Mouse (Mus musculus) testis, adult 2 months (tissue): ENCODE measurements around the gene Acot6. TPM values are rescaled to one million over a fixed set of nuclear protein-coding genes. Genes with fewer than 3 reads are reported as not detected.

Source experiments
- H3K27ac ChIP-seq: fragments of 200-500 bp; 2 replicates; pipeline ENCODE4 v1.5.1; 2012; ENCODE audit warnings: low read depth, low read length; ENCODE audit not compliant: control insufficient read depth, insufficient read depth
- H3K27me3 ChIP-seq: fragments of 200-500 bp; 2 replicates; pipeline ENCODE4 v1.6.1; 2012; ENCODE audit warnings: mild to moderate bottlenecking, low read length, moderate library complexity; ENCODE audit not compliant: control insufficient read depth, insufficient read depth
- H3K36me3 ChIP-seq: fragments of 200-500 bp; 2 replicates; pipeline ENCODE4 v1.6.1; 2012; ENCODE audit warnings: mild to moderate bottlenecking, low read length; ENCODE audit not compliant: control insufficient read depth, insufficient read depth
- H3K4me1 ChIP-seq: fragments of 200-500 bp; 2 replicates; pipeline ENCODE4 v1.6.1; 2012; ENCODE audit warnings: low read length; ENCODE audit not compliant: control insufficient read depth, insufficient read depth
- H3K4me3 ChIP-seq: fragments of 200-500 bp; 2 replicates; pipeline ENCODE4 v1.5.1; 2012; ENCODE audit warnings: low read depth, mild to moderate bottlenecking, low read length, moderate library complexity, mixed read lengths; ENCODE audit not compliant: control insufficient read depth
- CTCF ChIP-seq: fragments of 200-500 bp; IDR thresholded peaks from 2 replicates; pipeline ENCODE4 v1.5.1; 2012; ENCODE audit warnings: low read depth, mild to moderate bottlenecking, inconsistent platforms, low read length, moderate library complexity; ENCODE audit not compliant: control insufficient read depth, insufficient read depth, insufficient replicate concordance
- POLR2A ChIP-seq: fragments of 200-500 bp; IDR thresholded peaks from 2 replicates; pipeline ENCODE4 v1.6.1; 2012; ENCODE audit warnings: low read depth, mild to moderate bottlenecking, inconsistent platforms, low read length, moderate library complexity; ENCODE audit not compliant: control insufficient read depth
- polyA plus RNA-seq: library from polyadenylated mRNA; depleted of rRNA; stranded (reverse); fragments of >200 nt; gene quantifications from 2 replicates; pipeline ENCODE4 v1.2.3, GENCODE M21; 2012

Acot6 gene
- polyA plus RNA-seq, 1 experiment: 0.41 TPM

DNA sequence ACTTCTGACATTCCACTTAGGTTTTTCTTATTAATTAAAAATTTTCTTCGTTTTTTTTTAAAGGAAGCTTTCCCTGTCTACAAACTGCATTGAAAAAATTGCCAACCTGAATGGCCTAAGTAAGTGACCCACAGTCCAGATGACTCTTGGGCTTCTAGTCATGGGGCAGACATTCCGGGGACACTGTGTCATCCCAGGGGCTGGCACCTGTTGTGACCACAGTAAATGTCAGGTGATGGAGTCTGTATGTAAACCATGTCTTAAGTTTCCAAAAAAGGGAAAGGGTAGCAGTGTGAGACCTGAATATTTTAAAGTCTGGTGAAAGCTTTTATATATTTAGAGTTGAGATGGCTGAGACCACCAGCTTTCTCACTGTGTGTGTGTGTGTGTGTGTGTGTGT is 26.4 kb downstream of the Acot6 start:
- H3K4me1 ChIP-seq: no peaks in the 10 kb centered on the region
- no peak overlapping the region for H3K4me3 ChIP-seq
- TF ChIP-seq CTCF (no peak), POLR2A (no peak)
- no peak overlapping the region for H3K27ac ChIP-seq
- peaks cover 2% of the 10 kb centered on the region for H3K36me3 ChIP-seq
- no peaks in the 10 kb centered on the region for H3K27me3 ChIP-seq

DNA sequence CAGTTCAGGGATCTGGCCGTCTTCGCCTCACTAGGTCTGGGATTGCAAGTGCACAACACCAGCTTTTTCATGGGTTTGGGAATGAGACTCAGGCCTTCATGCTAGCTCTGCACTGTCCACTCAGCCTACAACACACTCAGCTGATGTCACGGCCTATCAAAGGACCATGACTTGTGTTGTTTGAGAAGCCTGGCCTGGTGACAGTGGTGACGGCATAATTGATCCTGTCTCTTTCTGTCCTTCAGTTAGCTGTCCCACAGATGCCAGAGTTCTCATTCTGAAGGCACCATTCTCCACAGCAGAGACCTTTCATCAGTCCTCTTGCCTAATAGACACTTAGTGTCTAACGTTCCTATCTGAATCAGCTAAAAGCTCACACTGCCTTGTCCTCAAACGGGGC is 28.1 kb downstream of the Acot6 start:
- Histone ChIP-seq H3K36me3 (peaks cover 2% of the 10 kb centered on the region), H3K4me3 (no peak overlapping the region), H3K4me1 (no peaks in the 10 kb centered on the region), H3K27ac (no peak overlapping the region), H3K27me3 (no peaks in the 10 kb centered on the region)
- TF ChIP-seq POLR2A (no peak), CTCF (no peak)

DNA sequence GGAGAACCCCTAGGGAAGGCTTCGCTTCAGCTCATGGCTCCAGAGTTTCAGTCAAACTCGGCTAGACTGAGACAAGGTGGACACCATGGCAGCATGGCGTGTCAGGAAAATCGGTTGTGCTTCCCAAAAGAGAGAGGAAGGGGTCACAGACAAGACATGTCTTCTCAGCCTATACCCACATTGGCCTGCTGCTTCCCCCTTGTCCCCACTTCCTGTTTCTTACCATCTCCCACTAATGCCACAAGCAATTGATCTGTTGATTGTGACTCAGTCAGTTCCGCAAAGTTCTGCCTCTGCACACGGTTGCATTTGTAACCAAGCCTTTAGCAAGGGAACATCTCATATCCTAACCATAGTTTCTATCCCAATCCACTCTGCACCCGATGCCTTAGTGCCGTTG is 29.5 kb downstream of the Acot6 start:
- peaks cover 2% of the 10 kb centered on the region for H3K36me3 ChIP-seq
- no peaks in the 10 kb centered on the region for H3K27me3 ChIP-seq
- H3K4me1 ChIP-seq: no peaks in the 10 kb centered on the region
- TF ChIP-seq POLR2A (no peak), CTCF (no peak)
- no peak overlapping the region for H3K4me3 ChIP-seq
- H3K27ac ChIP-seq: no peak overlapping the region

DNA sequence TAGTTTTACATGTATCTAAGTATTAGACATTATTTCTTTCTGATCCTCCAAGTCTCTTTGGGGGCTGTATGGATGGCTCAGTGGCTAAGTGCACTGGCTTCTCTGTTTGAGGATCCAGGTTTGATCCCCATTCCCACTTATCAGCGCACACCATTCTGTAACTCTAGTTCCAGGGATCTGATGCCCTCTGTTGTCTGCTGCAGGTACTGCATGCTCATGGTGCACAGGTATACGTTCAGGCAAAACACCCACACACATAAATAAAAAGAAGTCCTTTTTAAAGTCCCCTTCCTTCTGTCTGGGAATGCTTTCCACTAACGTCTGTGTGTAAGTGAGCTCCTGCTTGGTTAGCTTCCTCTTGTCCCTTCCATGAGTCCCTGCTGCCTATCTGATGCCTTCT is 31.8 kb downstream of the Acot6 start:
- no peak overlapping the region for H3K4me3 ChIP-seq
- H3K27ac ChIP-seq: no peak overlapping the region
- no peaks in the 10 kb centered on the region for H3K27me3 ChIP-seq
- H3K36me3 ChIP-seq: no peaks in the 10 kb centered on the region
- H3K4me1 ChIP-seq: no peaks in the 10 kb centered on the region
- peak; percentile 32; the same call in 1 of the 2 replicates for TF ChIP-seq CTCF
- no peak for TF ChIP-seq POLR2A

DNA sequence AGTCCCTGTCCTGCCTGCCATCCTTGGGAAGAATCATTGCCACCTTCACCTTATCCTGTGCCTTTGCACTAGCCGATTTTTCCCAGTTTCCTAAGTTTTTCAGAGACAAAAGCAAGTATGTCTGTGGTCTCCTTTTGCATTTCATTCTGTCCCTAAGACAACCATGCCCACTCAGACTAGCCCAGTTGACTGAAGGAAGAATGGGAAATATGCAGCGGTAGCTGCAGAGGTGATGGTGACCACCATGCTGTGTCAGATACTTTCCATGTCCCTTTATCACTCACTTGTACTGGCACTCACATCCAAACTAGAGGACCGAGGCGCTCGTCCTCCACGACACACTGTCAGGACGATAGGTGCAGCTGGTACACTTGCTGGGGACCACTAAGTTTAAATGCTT is 36.7 kb downstream of the Acot6 start:
- Histone ChIP-seq H3K27me3 (no peaks in the 10 kb centered on the region), H3K27ac (no peak overlapping the region), H3K4me1 (no peaks in the 10 kb centered on the region), H3K4me3 (no peak overlapping the region), H3K36me3 (no peaks in the 10 kb centered on the region)
- TF ChIP-seq CTCF (no peak), POLR2A (no peak)

DNA sequence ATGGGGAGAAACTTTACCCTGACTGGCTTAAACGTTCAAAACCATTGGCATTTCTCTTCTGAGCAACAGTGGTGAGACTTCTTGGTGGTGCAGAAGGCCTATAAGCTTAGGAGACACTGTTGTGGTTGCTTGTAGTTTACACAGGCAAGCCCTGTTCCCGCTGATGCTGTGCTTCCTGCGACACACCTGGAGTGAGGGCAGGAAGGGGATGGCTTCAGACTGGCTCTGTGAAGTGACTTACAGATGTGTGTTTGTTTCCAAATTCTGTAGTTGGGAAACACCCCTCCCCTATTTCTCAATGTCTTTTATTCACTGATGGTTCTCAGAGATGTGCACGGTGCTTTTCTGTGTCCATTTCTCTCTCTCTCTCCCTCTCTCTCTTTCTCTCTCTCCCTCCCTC is 39.7 kb downstream of the Acot6 start:
- Histone ChIP-seq H3K4me1 (no peaks in the 10 kb centered on the region), H3K36me3 (no peaks in the 10 kb centered on the region), H3K27me3 (no peaks in the 10 kb centered on the region), H3K27ac (no peak overlapping the region), H3K4me3 (no peak overlapping the region)
- TF ChIP-seq POLR2A (no peak), CTCF (no peak)

DNA sequence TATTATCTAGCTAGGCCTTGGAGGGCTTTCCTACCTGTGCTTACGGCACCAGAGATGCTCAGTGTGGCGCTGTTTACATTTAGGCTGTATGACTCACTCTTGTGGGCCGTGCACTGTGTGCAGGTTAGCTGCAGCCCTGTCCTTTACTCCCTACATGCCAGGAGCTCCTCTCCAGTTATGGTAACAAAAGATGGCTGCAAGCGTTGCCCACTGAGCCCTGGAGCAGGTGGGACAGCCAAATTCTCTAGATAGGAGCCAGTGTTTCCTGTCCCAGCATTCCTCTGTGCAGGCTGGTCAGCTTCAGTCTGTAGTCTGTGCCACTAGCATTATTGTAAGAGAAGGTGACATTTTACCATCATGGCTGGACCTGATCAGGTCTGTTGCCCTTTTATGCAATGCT is 40.8 kb downstream of the Acot6 start:
- Histone ChIP-seq H3K36me3 (no peaks in the 10 kb centered on the region), H3K27ac (no peak overlapping the region), H3K4me1 (no peaks in the 10 kb centered on the region), H3K27me3 (no peaks in the 10 kb centered on the region), H3K4me3 (no peak overlapping the region)
- TF ChIP-seq CTCF: no peak
- no peak for TF ChIP-seq POLR2A
